Mouse (Mus musculus) cortical plate, adult 2 months (tissue): ENCODE results near the gene Tmem203.

ENCODE experiments used
- CTCF ChIP-seq: fragments of 200-500 bp; IDR thresholded peaks from 2 replicates; pipeline ENCODE4 v1.5.1; 2011; ENCODE audit warnings: mild to moderate bottlenecking, control low read depth, low read length; ENCODE audit not compliant: insufficient read depth; ENCODE audit errors: extremely low read depth
- POLR2A ChIP-seq: fragments of 200-500 bp; IDR thresholded peaks from 2 replicates; pipeline ENCODE4 v1.6.1; 2011; ENCODE audit warnings: mild to moderate bottlenecking, low read length, control low read depth; ENCODE audit not compliant: insufficient read depth; ENCODE audit errors: extremely low read depth

DNA sequence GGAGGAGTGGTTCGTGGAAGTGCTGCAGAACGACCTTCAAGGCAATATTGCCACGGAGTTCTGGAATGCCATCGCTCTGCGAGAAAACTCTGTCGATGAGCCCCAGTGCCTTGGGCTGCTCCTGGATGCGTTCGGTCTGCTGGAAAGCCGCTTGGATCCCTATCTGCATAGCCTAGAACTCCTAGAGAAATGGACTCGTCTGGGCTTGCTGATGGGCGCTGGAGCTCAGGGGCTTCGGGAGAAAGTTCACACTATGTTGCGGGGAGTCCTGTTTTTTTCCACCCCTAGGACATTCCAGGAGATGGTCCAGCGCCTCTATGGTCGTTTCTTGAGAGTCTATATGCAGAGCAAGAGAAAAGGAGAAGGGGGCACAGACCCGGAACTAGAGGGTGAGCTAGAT lies 17.8 kb downstream of the Tmem203 start:
- no peak for TF ChIP-seq POLR2A
- no peak for TF ChIP-seq CTCF
